Mouse (Mus musculus) kidney, adult 18-20 months (tissue): ENCODE data around the gene Fbxl21.

Experiments used
- DNase-seq: peaks from one replicate; pipeline ENCODE4 v3.0.0; 2021

The Fbxl21 gene

DNA sequence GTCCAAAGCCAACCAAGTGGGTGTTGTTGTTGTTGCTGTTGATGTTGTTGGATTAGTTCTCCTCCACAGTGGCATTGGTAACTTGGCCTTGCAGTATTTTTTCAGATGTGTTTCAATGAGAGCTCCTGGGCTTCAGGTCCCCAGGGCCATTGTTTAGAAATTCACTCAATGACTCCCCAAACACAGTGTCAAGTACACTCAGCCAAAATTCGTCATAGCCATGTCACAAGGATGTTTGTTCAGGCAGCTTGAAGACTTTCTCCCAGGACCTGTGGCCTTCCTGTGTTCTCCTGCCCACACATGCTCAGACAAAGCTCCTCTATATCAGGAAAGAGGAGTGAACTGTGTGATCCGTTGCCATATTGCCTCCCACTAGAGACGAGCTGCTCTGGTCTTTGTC is 63.8 kb downstream of the Fbxl21 start:
- DNase-seq = no peak
